Mouse (Mus musculus) E14TG2a.4 (cell line): Measurements from ENCODE around the gene Rmdn3.

Experiments used
- CTCF ChIP-seq: conservative IDR thresholded peaks from 2 replicates; pipeline ENCODE4 v1.5.1; 2014; ENCODE audit warnings: low read length
- NANOG ChIP-seq: IDR thresholded peaks from 2 replicates; pipeline ENCODE4 v1.6.1; 2014; ENCODE audit warnings: borderline replicate concordance, low read length, mixed read lengths
- POU5F1 ChIP-seq: IDR thresholded peaks from 2 replicates; pipeline ENCODE4 v1.6.1; 2014; ENCODE audit warnings: low read length, borderline replicate concordance

DNA sequence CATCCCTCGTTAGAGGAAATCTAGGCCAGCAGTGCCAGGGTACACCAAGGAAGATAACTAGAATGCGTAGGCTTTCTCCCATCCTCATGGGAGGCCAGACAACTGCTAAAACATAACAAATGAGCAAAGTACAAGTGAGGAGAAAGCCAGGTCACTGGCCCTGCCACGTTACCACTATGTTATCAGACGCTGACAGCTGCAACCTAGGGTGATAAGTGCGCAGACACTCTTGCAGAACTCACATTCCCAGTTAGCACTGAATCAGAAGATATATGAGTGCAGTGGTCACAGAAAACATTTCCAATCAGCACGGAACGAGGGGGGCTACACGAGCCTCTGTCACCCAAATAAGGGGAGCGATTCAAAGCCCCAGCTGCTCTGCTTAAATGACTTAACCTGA, 1.4 kb downstream of the Rmdn3 start:
- TF ChIP-seq CTCF (no peak), NANOG (no peak), POU5F1 (no peak)
